Mouse (Mus musculus) macrophage (primary cell): Measurements from ENCODE around the gene Skp1a. TPM values are rescaled to one million over a fixed set of nuclear protein-coding genes. Genes with fewer than 3 reads are reported as not detected.

Experiments
- H3K27ac ChIP-seq: fragments of 350-480 bp; formaldehyde crosslinking; 2 replicates; pipeline ENCODE4 v1.9.0; 2021
- H3K36me3 ChIP-seq: fragments of 350-480 bp; formaldehyde crosslinking; 2 replicates; pipeline ENCODE4 v1.9.0; 2021; ENCODE audit errors: inconsistent target
- H3K4me3 ChIP-seq: fragments of 350-480 bp; formaldehyde crosslinking; 2 replicates; pipeline ENCODE4 v1.9.0; 2021; ENCODE audit errors: inconsistent target
- H3K79me2 ChIP-seq: fragments of 350-480 bp; formaldehyde crosslinking; 2 replicates; pipeline ENCODE4 v1.9.0; 2021; ENCODE audit errors: inconsistent target
- WGBS: methylation state at CpG from one replicate; pipeline ENCODE4 v1.1.7; 2026; ENCODE audit warnings: inconsistent platforms; ENCODE audit not compliant: missing documents; 5-methylcytosine and 5-hydroxymethylcytosine counted together
- polyA plus RNA-seq: library from polyadenylated mRNA; stranded (reverse); fragments of 250-400 nt; gene quantifications from 3 replicates; pipeline ENCODE4 v1.2.4, GENCODE M21; 2018; ENCODE audit warnings: inconsistent platforms

Gene Skp1a
- polyA plus RNA-seq, 1 experiment from 2014 or later, result 121 TPM

- WGBS, result 87% methylated on average over 5 of the region's 5 CpGs
- no peak overlapping the region for H3K27ac ChIP-seq
- H3K79me2 ChIP-seq, result no peaks in the 10 kb centered on the region
- H3K4me3 ChIP-seq, result no peak overlapping the region
- no peaks in the 10 kb centered on the region for H3K36me3 ChIP-seq
These were observed 35.5 kb downstream of the Skp1a start for GRCm38 (mm10) chr11:52267271-52267670.

- no peaks in the 10 kb centered on the region for H3K79me2 ChIP-seq
- 43% methylated on average over 7 of the region's 7 CpGs for WGBS
- no peak overlapping the region for H3K27ac ChIP-seq
- H3K4me3 ChIP-seq, result no peak overlapping the region
- H3K36me3 ChIP-seq, result no peaks in the 10 kb centered on the region
These were observed 36.5 kb downstream of the Skp1a start for GRCm38 (mm10) chr11:52268104-52268835.

GRCm38 (mm10) chr11:52269841-52270240, 38.0 kb downstream of the Skp1a start:
- 92% methylated on average over 6 of the region's 6 CpGs for WGBS
- Histone ChIP-seq H3K79me2 (no peaks in the 10 kb centered on the region), H3K4me3 (no peak overlapping the region), H3K27ac (no peak overlapping the region), H3K36me3 (no peaks in the 10 kb centered on the region)

DNA sequence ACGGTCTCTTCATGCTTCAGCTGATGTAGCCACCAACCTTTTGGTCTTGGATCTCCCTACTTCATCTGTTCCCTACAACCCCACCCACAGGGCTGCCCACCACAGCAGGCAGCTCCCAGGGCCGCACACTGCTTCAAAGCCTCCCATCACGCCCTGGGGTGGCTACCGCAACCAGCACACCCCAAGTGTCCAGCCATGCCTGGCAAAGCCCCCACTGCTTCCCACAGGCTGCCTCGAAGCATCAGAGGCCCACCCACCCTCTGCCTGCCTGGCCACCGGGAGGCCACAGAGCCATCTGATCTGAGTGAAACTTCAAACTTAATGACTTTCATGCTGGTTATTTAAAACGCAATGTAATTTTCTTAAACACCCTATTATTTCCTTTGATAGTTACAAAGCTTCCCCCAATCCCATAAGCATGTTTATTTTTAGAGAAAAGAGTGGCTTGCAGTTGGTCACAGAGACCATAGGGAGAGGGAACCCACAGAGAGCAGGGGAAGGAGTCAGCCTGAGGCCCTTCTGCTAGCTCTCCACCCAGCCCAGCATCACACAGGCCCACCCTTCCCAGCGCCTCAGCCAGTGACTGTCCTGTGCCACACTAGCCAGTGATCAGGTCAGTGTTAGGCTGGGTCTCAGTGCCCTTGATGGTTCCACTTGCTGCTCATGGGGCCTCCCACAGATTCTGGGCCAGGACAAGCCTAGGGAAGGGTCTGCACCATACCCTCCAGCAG, 40.1 kb downstream of the Skp1a start:
- H3K79me2 ChIP-seq, result no peaks in the 10 kb centered on the region
- H3K36me3 ChIP-seq, result no peaks in the 10 kb centered on the region
- no peak overlapping the region for H3K4me3 ChIP-seq
- H3K27ac ChIP-seq, result no peak overlapping the region
- 90% methylated on average over 8 of the region's 8 CpGs for WGBS

GRCm38 (mm10) chr11:52272619-52273018, 40.8 kb downstream of the Skp1a start:
- no peak overlapping the region for H3K4me3 ChIP-seq
- no peak overlapping the region for H3K27ac ChIP-seq
- 85% methylated on average over 6 of the region's 6 CpGs for WGBS
- no peaks in the 10 kb centered on the region for H3K79me2 ChIP-seq
- no peaks in the 10 kb centered on the region for H3K36me3 ChIP-seq

DNA sequence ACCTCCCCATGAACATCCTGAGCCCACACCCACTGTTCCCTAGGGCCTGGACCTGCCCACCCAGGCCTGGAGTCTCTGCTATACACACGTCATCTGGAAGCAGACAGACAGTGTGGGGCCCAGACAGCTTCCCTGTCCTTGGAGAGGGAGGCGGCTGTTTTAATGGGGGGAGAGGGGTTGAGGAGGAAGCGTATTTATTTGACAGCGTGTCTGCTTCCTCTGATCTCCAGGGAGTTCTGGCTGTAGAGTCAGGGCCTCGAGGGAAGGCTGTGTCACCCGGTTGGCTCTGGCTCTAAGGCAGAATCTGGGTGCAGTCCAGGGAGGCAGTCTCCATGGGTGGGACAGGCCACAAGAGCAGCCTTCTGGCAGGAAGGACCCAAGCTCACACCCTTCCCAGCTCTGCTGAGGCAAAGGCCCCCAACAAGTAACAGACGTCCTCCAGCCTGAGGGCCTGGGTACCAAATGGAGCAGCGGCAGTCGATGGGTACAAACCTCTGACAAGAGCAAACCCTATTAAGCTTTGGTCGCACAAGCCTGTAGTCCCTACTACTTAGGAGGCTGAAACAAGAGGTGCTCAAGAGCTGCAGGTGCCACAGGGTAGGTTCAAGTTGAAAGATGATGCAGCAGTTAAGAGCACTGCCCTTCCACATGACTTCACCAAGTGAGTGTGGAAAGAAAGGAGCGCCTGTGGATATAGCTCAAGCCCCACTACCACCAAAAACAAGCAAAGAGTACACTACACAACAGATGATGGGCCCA, 41.6 kb downstream of the Skp1a start:
- 64% methylated on average over 11 of the region's 11 CpGs for WGBS
- H3K4me3 ChIP-seq, result no peak overlapping the region
- H3K36me3 ChIP-seq, result no peaks in the 10 kb centered on the region
- no peak overlapping the region for H3K27ac ChIP-seq
- no peaks in the 10 kb centered on the region for H3K79me2 ChIP-seq

DNA sequence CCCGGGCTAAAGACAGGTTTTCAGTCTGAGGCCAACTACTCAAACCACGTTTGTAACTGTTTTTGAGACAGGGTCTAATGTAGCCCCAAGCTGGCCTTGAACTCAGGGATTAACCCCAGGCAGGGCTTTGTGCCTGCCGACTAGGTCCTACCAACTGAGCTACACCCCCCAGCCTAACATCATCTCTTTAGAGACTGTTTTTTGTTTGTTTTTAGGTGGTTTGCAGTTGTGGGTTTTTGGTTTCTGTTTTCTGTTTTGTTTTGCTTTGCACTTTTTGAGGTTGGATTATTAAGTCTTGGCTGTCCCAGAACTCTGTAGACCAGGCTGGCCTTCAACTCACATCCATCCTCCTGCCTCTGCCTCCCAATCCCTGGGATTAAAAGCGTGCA, 42.1 kb downstream of the Skp1a start:
- no peak overlapping the region for H3K4me3 ChIP-seq
- no peaks in the 10 kb centered on the region for H3K36me3 ChIP-seq
- H3K27ac ChIP-seq, result no peak overlapping the region
- 86% methylated on average over 4 of the region's 4 CpGs for WGBS
- no peaks in the 10 kb centered on the region for H3K79me2 ChIP-seq

DNA sequence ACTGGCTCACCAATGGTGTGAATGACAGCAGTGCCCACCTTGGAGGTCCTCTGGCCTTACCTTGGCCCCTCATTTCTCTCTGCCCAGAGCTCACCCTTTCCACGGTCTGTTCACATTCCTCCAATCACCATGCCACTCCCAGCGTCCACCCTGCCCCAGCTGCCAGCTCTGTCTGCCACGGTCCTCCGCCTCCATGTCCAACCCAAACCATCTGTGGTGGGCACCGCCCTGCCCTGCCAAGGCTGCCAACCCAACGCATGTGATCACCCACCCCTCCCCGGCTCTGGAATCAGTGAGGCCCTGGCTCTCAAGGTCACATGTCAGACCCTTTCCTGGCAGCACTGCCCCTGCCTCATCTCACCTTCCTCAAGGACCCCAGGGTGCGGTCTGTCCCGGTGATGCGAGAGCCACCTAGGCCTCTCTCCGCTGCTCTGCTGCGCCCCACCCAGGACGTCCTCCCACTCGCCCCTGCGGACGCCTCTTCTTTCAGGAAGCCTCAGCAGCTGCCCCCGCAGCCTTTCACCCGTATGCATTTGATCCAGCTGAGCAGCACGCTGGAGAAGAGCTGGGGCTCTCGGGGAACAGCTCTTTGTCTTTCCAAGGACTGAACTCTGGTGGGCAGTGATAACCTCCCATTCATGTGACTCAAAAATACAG, 42.8 kb downstream of the Skp1a start:
- H3K4me3 ChIP-seq, result no peak overlapping the region
- no peak overlapping the region for H3K27ac ChIP-seq
- 91% methylated on average over 20 of the region's 20 CpGs for WGBS
- H3K79me2 ChIP-seq, result no peaks in the 10 kb centered on the region
- no peaks in the 10 kb centered on the region for H3K36me3 ChIP-seq

DNA sequence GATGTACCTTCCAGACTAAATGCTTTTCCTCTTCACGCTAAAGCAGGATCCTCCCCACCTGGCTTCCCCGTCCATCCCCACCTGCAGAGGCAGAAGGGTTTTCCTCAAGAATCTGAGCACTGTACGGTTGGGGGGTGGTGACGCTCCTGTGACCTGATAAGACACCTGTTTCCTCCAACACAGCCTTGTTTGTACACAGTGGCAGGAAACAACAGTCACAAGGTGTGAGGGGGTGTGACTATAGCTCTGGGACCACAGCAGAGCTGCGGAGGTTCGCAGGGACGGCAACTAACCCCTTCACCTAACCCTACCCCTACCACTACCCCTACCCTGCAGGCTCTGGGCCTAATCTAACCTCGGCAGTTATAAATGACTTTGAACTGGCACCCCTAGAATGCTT, 43.6 kb downstream of the Skp1a start:
- 85% methylated on average over 8 of the region's 8 CpGs for WGBS
- H3K79me2 ChIP-seq, result no peaks in the 10 kb centered on the region
- no peak overlapping the region for H3K27ac ChIP-seq
- no peak overlapping the region for H3K4me3 ChIP-seq
- no peaks in the 10 kb centered on the region for H3K36me3 ChIP-seq

- no peaks in the 10 kb centered on the region for H3K36me3 ChIP-seq
- no peak overlapping the region for H3K27ac ChIP-seq
- no peaks in the 10 kb centered on the region for H3K79me2 ChIP-seq
- WGBS, result 86% methylated on average over 9 of the region's 9 CpGs
- no peak overlapping the region for H3K4me3 ChIP-seq
These were observed 44.2 kb downstream of the Skp1a start for GRCm38 (mm10) chr11:52275774-52276555.

DNA sequence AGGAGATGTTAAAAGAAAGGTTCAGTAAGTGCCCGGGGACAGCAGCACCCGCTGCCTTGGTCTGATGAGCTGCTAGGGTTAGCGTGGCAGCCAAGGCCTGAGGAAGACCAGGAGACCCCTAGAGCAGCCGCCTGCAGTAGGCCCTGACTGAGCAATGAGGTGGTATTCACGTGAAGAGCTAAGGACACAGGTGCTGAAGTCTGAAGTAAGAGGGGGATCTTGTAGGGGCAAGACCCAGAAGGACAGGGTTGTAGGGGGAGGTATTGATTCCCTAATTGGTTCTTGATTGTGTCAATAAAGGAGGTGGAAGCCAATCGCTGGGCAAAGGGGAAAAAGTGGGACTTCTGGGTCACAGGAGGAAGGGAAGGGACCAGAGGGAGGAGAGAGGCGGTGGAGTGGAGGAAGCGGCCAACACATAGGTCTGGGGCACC, 45.2 kb downstream of the Skp1a start:
- Histone ChIP-seq H3K4me3 (no peak overlapping the region), H3K79me2 (no peaks in the 10 kb centered on the region), H3K36me3 (no peaks in the 10 kb centered on the region), H3K27ac (no peak overlapping the region)
- 91% methylated on average over 8 of the region's 8 CpGs for WGBS

DNA sequence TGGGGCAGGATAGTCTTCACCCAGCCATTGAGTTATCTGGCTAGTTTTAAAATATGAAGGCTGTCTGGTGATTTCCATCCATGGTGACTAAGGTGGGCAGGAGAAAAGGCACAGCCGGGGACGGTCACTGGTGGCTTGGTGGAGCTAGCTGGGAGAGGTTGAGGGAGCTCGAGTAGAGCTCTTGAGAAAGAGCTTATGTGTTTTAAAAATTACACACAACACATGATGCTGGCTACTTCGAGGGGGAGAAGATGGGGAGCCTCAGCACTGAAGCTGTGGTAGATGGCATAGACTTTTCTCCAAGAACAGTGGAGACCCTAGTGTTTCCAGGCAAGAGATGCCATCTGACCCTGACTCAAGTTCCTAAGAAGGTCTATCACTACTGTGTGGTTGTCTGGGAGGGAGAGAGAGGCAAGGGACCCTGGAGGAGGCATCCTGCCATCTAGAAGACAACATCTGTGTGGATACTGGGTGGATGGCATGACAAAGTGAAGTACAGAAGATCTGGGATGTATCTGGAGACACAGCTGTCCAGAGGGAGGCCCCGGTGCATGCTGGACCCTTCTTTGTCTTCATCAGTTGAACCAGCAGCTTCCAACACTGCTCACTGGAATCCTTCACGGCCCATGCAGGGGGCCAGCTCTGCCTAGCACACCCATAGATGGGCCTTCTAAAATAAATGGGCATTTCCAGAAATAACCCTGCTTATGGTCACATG, 45.8 kb downstream of the Skp1a start:
- no peaks in the 10 kb centered on the region for H3K79me2 ChIP-seq
- 92% methylated on average over 5 of the region's 6 CpGs for WGBS
- H3K4me3 ChIP-seq, result no peak overlapping the region
- no peaks in the 10 kb centered on the region for H3K36me3 ChIP-seq
- H3K27ac ChIP-seq, result no peak overlapping the region

- Histone ChIP-seq H3K79me2 (no peaks in the 10 kb centered on the region), H3K4me3 (no peak overlapping the region), H3K27ac (no peak overlapping the region), H3K36me3 (no peaks in the 10 kb centered on the region)
- WGBS, result 96% methylated on average over 3 of the region's 3 CpGs
These were observed 46.4 kb downstream of the Skp1a start for GRCm38 (mm10) chr11:52278164-52278563.
